Mouse (Mus musculus) ES-Bruce4 (cell line): Measurements from ENCODE around the gene Clec4f. TPM values are rescaled to one million over a fixed set of nuclear protein-coding genes. Genes with fewer than 3 reads are reported as not detected.

Experiments used
- H3K27ac ChIP-seq: 2 replicates; pipeline ENCODE4 v1.5.1; 2012; ENCODE audit warnings: low read length, inconsistent platforms; ENCODE audit not compliant: insufficient read depth
- H3K27me3 ChIP-seq: 2 replicates; pipeline ENCODE4 v1.6.1; 2012; ENCODE audit warnings: mild to moderate bottlenecking, low read length, inconsistent platforms; ENCODE audit not compliant: control insufficient read depth, poor library complexity, insufficient read depth, severe bottlenecking
- H3K36me3 ChIP-seq: 2 replicates; pipeline ENCODE4 v1.6.1; 2012; ENCODE audit warnings: inconsistent platforms, mild to moderate bottlenecking, low read length, moderate library complexity; ENCODE audit not compliant: control insufficient read depth, poor library complexity, insufficient read depth, severe bottlenecking
- H3K4me1 ChIP-seq: one replicate; pipeline ENCODE4 v1.8.1; 2011; ENCODE audit warnings: low read length; ENCODE audit not compliant: control insufficient read depth, insufficient read depth
- H3K4me3 ChIP-seq: 2 replicates; pipeline ENCODE4 v1.5.1; 2011; ENCODE audit warnings: low read depth, mild to moderate bottlenecking, low read length
- H3K9ac ChIP-seq: 2 replicates; pipeline ENCODE4 v1.6.1; 2012; ENCODE audit warnings: low read depth, mild to moderate bottlenecking, inconsistent platforms; ENCODE audit not compliant: poor library complexity, severe bottlenecking
- H3K9me3 ChIP-seq: replicated peaks from 2 replicates; pipeline ENCODE4 v1.6.1; 2012; ENCODE audit warnings: mild to moderate bottlenecking, low read length, inconsistent platforms; ENCODE audit not compliant: control insufficient read depth, poor library complexity, insufficient read depth, severe bottlenecking
- CTCF ChIP-seq: IDR thresholded peaks from one replicate; pipeline ENCODE4 v1.8.1; 2011; ENCODE audit warnings: low read depth, low read length
- EP300 ChIP-seq: IDR thresholded peaks from 2 replicates; pipeline ENCODE4 v1.6.1; 2011; ENCODE audit warnings: low read depth, low read length; ENCODE audit not compliant: insufficient read depth
- POLR2A ChIP-seq: IDR thresholded peaks from one replicate; pipeline ENCODE4 v1.8.1; 2011; ENCODE audit warnings: low read length; ENCODE audit not compliant: insufficient read depth
- polyA plus RNA-seq: library from polyadenylated mRNA; stranded (reverse); fragments of >200 nt; gene quantifications from 2 replicates; pipeline ENCODE4 v1.2.4, GENCODE M21; 2011; ENCODE audit warnings: low read depth; ENCODE audit not compliant: missing spikeins, insufficient read depth, insufficient read length

Gene Clec4f
- polyA plus RNA-seq, 1 experiment, result not detected

DNA sequence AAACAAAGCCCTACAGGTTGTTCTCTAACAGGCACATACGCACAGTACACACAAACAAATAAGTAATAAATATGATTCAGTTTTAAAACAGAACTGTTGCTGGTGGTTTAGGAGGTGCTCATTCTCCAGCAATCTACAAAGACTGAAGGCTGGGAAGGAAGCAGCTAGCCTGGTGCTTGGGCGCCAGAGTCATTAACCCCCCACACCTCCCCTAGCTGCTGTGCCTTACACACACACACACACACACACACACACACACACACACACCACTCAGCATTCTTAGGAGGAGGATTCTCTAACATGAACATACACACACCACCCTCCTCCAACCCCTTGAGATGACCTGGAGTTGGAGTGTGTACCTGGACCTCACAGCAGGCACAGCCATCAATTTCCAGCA is 34.9 kb upstream of the Clec4f start:
- Histone ChIP-seq H3K27me3 (0 out of 2 replicates have a peak, but pooled peaks cover 4% of the 10 kb centered on the region), H3K9ac (no peak overlapping the region), H3K4me1 (no peaks in the 10 kb centered on the region), H3K9me3 (no peaks in the 10 kb centered on the region), H3K36me3 (no peaks in the 10 kb centered on the region), H3K4me3 (no peak overlapping the region), H3K27ac (no peak overlapping the region)
- TF ChIP-seq CTCF (no peak), POLR2A (no peak), EP300 (no peak)

- Histone ChIP-seq H3K4me1 (no peaks in the 10 kb centered on the region), H3K27ac (no peak overlapping the region), H3K36me3 (no peaks in the 10 kb centered on the region), H3K27me3 (0 out of 2 replicates have a peak, but pooled peaks cover 4% of the 10 kb centered on the region), H3K4me3 (no peak overlapping the region), H3K9ac (no peak overlapping the region), H3K9me3 (no peaks in the 10 kb centered on the region)
- no peak for TF ChIP-seq EP300
- peak; percentile 67 for TF ChIP-seq CTCF
Observed at GRCm38 (mm10) chr6:83690277-83690676, 34.3 kb upstream of the Clec4f start.

DNA sequence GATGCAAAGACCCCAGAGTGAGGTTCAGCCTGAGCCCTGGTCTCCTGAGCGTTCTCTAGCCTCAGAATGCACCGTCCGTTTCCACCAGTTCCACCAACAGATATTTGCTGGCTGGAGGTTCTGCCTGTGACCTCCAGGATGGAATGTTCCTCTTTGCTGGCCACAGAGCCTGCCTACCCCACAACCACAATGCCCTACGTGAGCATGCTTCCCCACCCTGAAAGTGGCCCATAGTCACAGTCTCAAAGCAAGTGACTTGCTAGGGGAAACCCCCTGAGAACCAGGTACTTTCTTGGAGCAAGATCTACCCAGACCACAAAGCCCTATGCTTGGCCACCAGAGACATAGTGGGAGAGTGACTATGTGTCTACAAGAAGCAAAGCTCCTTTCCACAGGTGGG is 33.4 kb upstream of the Clec4f start:
- Histone ChIP-seq H3K9me3 (no peaks in the 10 kb centered on the region), H3K4me3 (no peak overlapping the region), H3K36me3 (no peaks in the 10 kb centered on the region), H3K27me3 (0 out of 2 replicates have a peak, but pooled peaks cover 4% of the 10 kb centered on the region), H3K27ac (no peak overlapping the region), H3K4me1 (no peaks in the 10 kb centered on the region), H3K9ac (no peak overlapping the region)
- no peak for TF ChIP-seq EP300
- no peak for TF ChIP-seq CTCF
- TF ChIP-seq POLR2A, result no peak

DNA sequence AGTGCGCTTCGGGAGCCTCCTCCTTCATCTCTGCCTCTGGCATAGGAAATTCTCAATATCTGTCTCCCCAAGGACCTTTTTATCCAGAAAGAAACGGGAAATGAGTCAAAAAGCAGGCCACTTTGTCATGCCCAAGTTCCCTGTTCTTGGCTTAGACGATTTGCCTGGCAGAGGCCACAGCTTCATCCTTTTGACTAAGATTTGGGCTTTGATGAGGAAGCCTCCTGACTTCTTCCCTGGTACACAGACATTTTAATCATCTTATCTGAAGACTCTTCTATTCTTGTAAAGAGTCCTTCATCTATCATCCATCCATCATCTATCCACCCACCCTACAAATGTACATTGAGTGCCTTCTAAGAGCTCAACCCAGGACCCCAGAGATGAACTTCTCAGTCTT is 21.8 kb upstream of the Clec4f start, which contains the start of gene Cd207:
TSS of gene Cd207 (minus strand) at position 101 of the 400 bp plus-strand sequence.
- H3K9me3 ChIP-seq, result no peaks in the 10 kb centered on the region

GRCm38 (mm10) chr6:83673395-83673794 is 17.4 kb upstream of the Clec4f start:
- Histone ChIP-seq H3K4me1 (no peaks in the 10 kb centered on the region), H3K27ac (no peak overlapping the region), H3K36me3 (no peaks in the 10 kb centered on the region), H3K9me3 (no peaks in the 10 kb centered on the region), H3K4me3 (no peak overlapping the region), H3K27me3 (no peaks in the 10 kb centered on the region), H3K9ac (no peak overlapping the region)
- no peak for TF ChIP-seq POLR2A
- peak; percentile 73 for TF ChIP-seq CTCF

More for the DNA sequence above, 21.8 kb upstream of the Clec4f start, which contains the start of gene Cd207:
- no peak within 1 kb of the TSS for H3K4me3 ChIP-seq
- no peaks in the 10 kb centered on the region for H3K27me3 ChIP-seq
- no peak for TF ChIP-seq EP300
- no peak for TF ChIP-seq CTCF
- no peak for TF ChIP-seq POLR2A
- H3K4me1 ChIP-seq, result no peaks in the 10 kb centered on the region
- H3K27ac ChIP-seq, result no peak within 1 kb of the TSS
- H3K36me3 ChIP-seq, result no peaks in the 10 kb centered on the region
- no peak within 1 kb of the TSS for H3K9ac ChIP-seq

DNA sequence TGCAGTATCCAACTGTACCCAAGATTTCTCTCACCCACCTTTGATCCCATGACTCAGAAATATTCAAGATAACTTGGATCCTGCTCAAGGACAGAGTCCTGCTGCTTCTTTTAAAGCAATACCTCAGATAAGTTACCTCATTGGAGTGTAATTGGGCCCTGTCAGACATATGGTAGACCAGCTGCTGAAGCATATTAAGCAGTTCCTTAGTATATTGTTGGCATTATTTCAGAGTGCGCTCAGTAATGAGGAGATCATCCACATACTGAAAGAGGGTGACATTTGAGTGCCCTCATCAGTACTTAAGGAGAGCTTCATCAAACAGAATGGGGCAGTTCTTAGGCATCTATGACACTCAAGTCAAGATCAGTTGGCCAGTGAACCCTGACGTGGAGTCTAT is 9.0 kb upstream of the Clec4f start:
- Histone ChIP-seq H3K27me3 (no peaks in the 10 kb centered on the region; the same call in 1 of the 2 replicates), H3K9ac (no peak overlapping the region), H3K27ac (no peak overlapping the region), H3K9me3 (peaks cover 19% of the 10 kb centered on the region), H3K4me3 (no peak overlapping the region), H3K4me1 (no peaks in the 10 kb centered on the region), H3K36me3 (no peaks in the 10 kb centered on the region)
- TF ChIP-seq EP300, result no peak
- no peak for TF ChIP-seq POLR2A
- TF ChIP-seq CTCF, result no peak
